Mouse (Mus musculus): ENCODE measurements around the gene Sorl1.

- TF ChIP-seq GATA1 (IDR thresholded peaks at IDR 0.05; ENCODE audit: low read length) = no peak
- no peak for TF ChIP-seq TAL1 (IDR thresholded peaks at IDR 0.05; ENCODE audit: low read length)
These were observed 200.0 kb downstream of the Sorl1 start for GRCm38 (mm10) chr9:41924140-41924539.
